Comparison of ENCODE assay signal across 32 mouse cellular contexts in the genomic region with DNA sequence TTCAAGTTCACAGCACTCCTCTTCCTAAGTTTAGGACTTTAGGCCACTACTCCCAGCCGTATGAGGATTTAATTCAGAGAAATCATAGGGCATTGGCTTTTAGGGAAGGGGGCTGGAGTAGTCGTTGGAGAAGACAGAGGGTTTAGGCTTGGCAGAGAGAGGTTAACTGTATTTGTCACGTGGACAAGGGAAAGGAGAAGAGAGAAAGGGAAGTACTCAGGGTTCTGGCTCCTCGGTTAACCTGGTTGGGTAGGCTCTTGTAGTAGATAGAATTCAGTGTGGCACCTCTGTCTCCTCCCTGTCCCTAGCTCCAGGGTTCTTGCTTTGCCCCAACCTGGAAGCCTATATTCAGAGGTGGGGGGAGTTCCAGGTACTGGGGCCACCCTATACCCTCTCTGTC. TPM values are rescaled to one million over a fixed set of nuclear protein-coding genes. Genes with fewer than 3 reads are reported as not detected.
DNase-seq lines count a peak whose midpoint lies in the region; ATAC-seq lines count a peak whose summit lies in the region.
"Had no signal": no experiment of that assay in that cellular context is flagged by ENCODE, and none has a peak within 500 bp of the region (broad histone marks: within the 10 kb centered on the region; RNA-seq: fewer than 3 reads in every experiment).

No protein-coding gene starts in this region.

- peaks cover 11% of the 10 kb centered on the region for H3K4me1 ChIP-seq in midbrain, embryonic 16.5 days (ENCODE audit: control insufficient read depth, insufficient read depth, low read length)
- H3K4me1 ChIP-seq: embryonic facial prominence, embryonic 12.5 days had no signal

- peak; percentile 55 for DNase-seq in A20 (ENCODE audit: low read depth, low spot score)
- DNase-seq in B cell, adult 2 months: peak; percentile 9 to 13
- no peak for DNase-seq in right cerebral cortex, postnatal 14 days
- no peak for DNase-seq in heart, postnatal 4 days
- DNase-seq: adrenal gland, adult 2 months; cerebellum, adult 9-10 months; cerebellum, postnatal 36 days; embryo, embryonic 11 days; gastrocnemius, postnatal 14 days; heart, adult 11 months; kidney, adult 9 months; kidney, postnatal 10 days; layer of hippocampus, adult 9-11 months; lung, postnatal 36 days; thymus, adult 2 months; thymus, postnatal 36 days had no signal

- 86% methylated on average over 4 of the region's 4 CpGs for WGBS in midbrain, embryonic 16.5 days

- peak; percentile 69 for ATAC-seq in granulocyte monocyte progenitor cell, adult 5-6 weeks (replicated peaks; ENCODE audit: poor library complexity, severe bottlenecking)
- peak; percentile 70 for ATAC-seq in megakaryocyte progenitor cell, adult 5-6 weeks (replicated peaks; ENCODE audit: poor library complexity)
- ATAC-seq in midbrain, embryonic 16.5 days: no peak
- ATAC-seq: forebrain, embryonic 14.5 days; intestine, embryonic 16.5 days; midbrain, embryonic 15.5 days had no signal

- no peak overlapping the region for H3K9ac ChIP-seq in midbrain, embryonic 16.5 days (ENCODE audit: low read depth, low read length)
- H3K9ac ChIP-seq: embryonic facial prominence, embryonic 12.5 days; heart, embryonic 15.5 days; hindbrain, embryonic 13.5 days; limb, embryonic 12.5 days; liver, embryonic 14.5 days; midbrain, embryonic 15.5 days; neural tube, embryonic 13.5 days had no signal

- H3K4me3 ChIP-seq in midbrain, embryonic 16.5 days (ENCODE audit: low read depth, low read length): no peak overlapping the region
- H3K4me3 ChIP-seq: embryonic facial prominence, embryonic 12.5 days; heart, embryonic 10.5 days; heart, embryonic 15.5 days; hindbrain, embryonic 13.5 days; limb, embryonic 12.5 days; midbrain, embryonic 10.5 days; midbrain, embryonic 15.5 days; myocyte; neural tube, embryonic 13.5 days had no signal

- H3K27me3 ChIP-seq in midbrain, embryonic 16.5 days (ENCODE audit: control insufficient read depth, insufficient read depth, low read depth, low read length): no peaks in the 10 kb centered on the region
- H3K27me3 ChIP-seq: embryonic facial prominence, embryonic 12.5 days; heart, embryonic 15.5 days; hindbrain, embryonic 13.5 days; limb, embryonic 12.5 days; midbrain, embryonic 15.5 days; neural tube, embryonic 13.5 days had no signal

- H3K36me3 ChIP-seq in midbrain, embryonic 16.5 days (ENCODE audit: control insufficient read depth, insufficient read depth, low read length): no peaks in the 10 kb centered on the region
- H3K36me3 ChIP-seq: embryonic facial prominence, embryonic 12.5 days; G1E; heart, embryonic 10.5 days; heart, embryonic 15.5 days; hindbrain, embryonic 13.5 days; limb, embryonic 12.5 days; midbrain, embryonic 10.5 days; midbrain, embryonic 15.5 days; neural tube, embryonic 13.5 days had no signal

- no peak overlapping the region for H3K27ac ChIP-seq in midbrain, embryonic 16.5 days (ENCODE audit: low read length)
- H3K27ac ChIP-seq: embryonic facial prominence, embryonic 12.5 days; heart, embryonic 10.5 days; heart, embryonic 15.5 days; hindbrain, embryonic 13.5 days; limb, embryonic 12.5 days; liver, embryonic 14.5 days; midbrain, embryonic 10.5 days; midbrain, embryonic 15.5 days; neural tube, embryonic 13.5 days had no signal

- no peaks in the 10 kb centered on the region for H3K9me3 ChIP-seq in midbrain, embryonic 16.5 days (replicated peaks; ENCODE audit: control insufficient read depth, low read length, poor library complexity, severe bottlenecking)
- H3K9me3 ChIP-seq: embryonic facial prominence, embryonic 12.5 days; heart, embryonic 10.5 days; heart, embryonic 15.5 days; hindbrain, embryonic 13.5 days; limb, embryonic 12.5 days; midbrain, embryonic 10.5 days; midbrain, embryonic 15.5 days; neural tube, embryonic 13.5 days had no signal

- no peak overlapping the region for H3K4me2 ChIP-seq in midbrain, embryonic 16.5 days (ENCODE audit: low read length)
- H3K4me2 ChIP-seq: embryonic facial prominence, embryonic 12.5 days; heart, embryonic 15.5 days; hindbrain, embryonic 13.5 days; limb, embryonic 12.5 days; midbrain, embryonic 15.5 days; neural tube, embryonic 13.5 days had no signal

RNA-seq across cellular contexts. Expression of gene Slc9a9, which starts 4.5 kb away (rescaled TPM):
- 10.5 and 13.8 TPM in 2 replicates for total RNA-seq in granulocyte monocyte progenitor cell, adult 5-6 weeks (2014; fragmentation: Nextera tagmentation)
- total RNA-seq in granulocyte monocyte progenitor cell, adult 5-6 weeks (2017): 7.6 and 11.1 TPM in 2 replicates
- total RNA-seq in megakaryocyte progenitor cell, adult 5-6 weeks (2015): 7.2 and 8.5 TPM in 2 replicates
- 5.9 and 11.7 TPM in 2 replicates for total RNA-seq in megakaryocyte progenitor cell, adult 5-6 weeks (2017)
- polyA plus RNA-seq in midbrain, embryonic 16.5 days (2015; fragmentation: Nextera tagmentation; extraction: Ambion mirVana): 6.6 and 7.4 TPM in 2 replicates
- 1 to 10 TPM; 2.6 to 2.7 TPM for total RNA-seq in heart, postnatal 4 days (2021)
- polyA plus RNA-seq: G1E had no signal

Comparison
In these comparisons a context has a peak if more than half of its experiments do, and no peak if none do; other contexts are left out.
1. DNase-seq: peak in A20 (single experiment) and B cell, adult 2 months (2 of 2); none in right cerebral cortex, postnatal 14 days (single experiment) and heart, postnatal 4 days (single experiment).